Mouse (Mus musculus) kidney, embryonic 14.5 days (tissue): ENCODE measurements at regions not wholly inside any gene's neighbourhood (a gene's known extent, or its start where the extent isn't known, plus 50 kb on each side); places are given as distances from the start of the nearest gene placed in this dataset.
A peak's percentile ranks its signal among the peaks of the same experiment; 100 is the strongest.

Experiments
- ATAC-seq: fragments of 200-750 bp; cut with Nextera tagmentation; 2 replicates; pipeline ENCODE4 v1.8.0; 2017; ENCODE audit warnings: moderate number of reproducible peaks, mild to moderate bottlenecking, moderate TSS enrichment, moderate library complexity; ENCODE audit not compliant: low FRiP score, low TSS enrichment
- H3K27ac ChIP-seq: fragments of 300-500 bp; sonication (generic); 2 replicates; pipeline ENCODE4 v1.5.1; 2014; ENCODE audit warnings: low read depth, mild to moderate bottlenecking, low read length, moderate library complexity, mixed read lengths
- H3K27me3 ChIP-seq: fragments of 300-500 bp; sonication (generic); 2 replicates; pipeline ENCODE4 v1.6.1; 2014; ENCODE audit warnings: mild to moderate bottlenecking, low read length; ENCODE audit not compliant: control insufficient read depth, insufficient read depth
- H3K36me3 ChIP-seq: fragments of 300-500 bp; sonication (generic); 2 replicates; pipeline ENCODE4 v1.6.1; 2014; ENCODE audit warnings: low read length, mixed read lengths; ENCODE audit not compliant: control insufficient read depth, insufficient read depth
- H3K4me1 ChIP-seq: fragments of 300-500 bp; sonication (generic); 2 replicates; pipeline ENCODE4 v1.6.1; 2014; ENCODE audit warnings: low read length, mixed read lengths; ENCODE audit not compliant: control insufficient read depth, insufficient read depth
- H3K4me2 ChIP-seq: fragments of 300-500 bp; sonication (generic); replicated peaks from 2 replicates; pipeline ENCODE4 v1.6.1; 2014; ENCODE audit warnings: low read depth, mild to moderate bottlenecking, low read length
- H3K4me3 ChIP-seq: fragments of 300-500 bp; sonication (generic); 2 replicates; pipeline ENCODE4 v1.5.1; 2014; ENCODE audit warnings: mild to moderate bottlenecking, low read length
- H3K9ac ChIP-seq: fragments of 300-500 bp; sonication (generic); 2 replicates; pipeline ENCODE4 v1.6.1; 2014; ENCODE audit warnings: low read depth, mild to moderate bottlenecking, low read length, moderate library complexity
- H3K9me3 ChIP-seq: fragments of 300-500 bp; sonication (generic); 2 replicates; pipeline ENCODE4 v1.6.1; 2016; ENCODE audit warnings: low read length; ENCODE audit not compliant: control insufficient read depth
- whole genome bisulfite sequencing: fragments of 180-500 bp; shearing (Covaris S2); extraction: QIAGEN DNeasy Blood & Tissue Kit; methylation state at CpG from one replicate; pipeline ENCODE4 v1.1.7; 2014; 5-methylcytosine and 5-hydroxymethylcytosine counted together

- Histone ChIP-seq H3K4me3 (no peak overlapping the region), H3K9ac (no peak overlapping the region), H3K4me2 (no peak overlapping the region), H3K27ac (no peak overlapping the region), H3K9me3 (no peaks in the 10 kb centered on the region), H3K27me3 (no peaks in the 10 kb centered on the region), H3K4me1 (no peaks in the 10 kb centered on the region), H3K36me3 (no peaks in the 10 kb centered on the region)
- 71% methylated on average over 5 of the region's 5 CpGs for WGBS
- no peak for ATAC-seq
These were observed 158.3 kb upstream of the Rbms1 start for GRCm38 (mm10) chr2:61121281-61121680.

GRCm38 (mm10) chr2:61114620-61115019 is 151.6 kb upstream of the Rbms1 start:
- Histone ChIP-seq H3K27me3 (no peaks in the 10 kb centered on the region), H3K4me2 (no peak overlapping the region), H3K27ac (no peak overlapping the region), H3K9ac (no peak overlapping the region), H3K4me3 (no peak overlapping the region), H3K9me3 (no peaks in the 10 kb centered on the region), H3K36me3 (no peaks in the 10 kb centered on the region), H3K4me1 (0 out of 2 replicates have a peak, but pooled peaks cover 7% of the 10 kb centered on the region)
- no peak for ATAC-seq
- 18% methylated on average over 2 of the region's 2 CpGs for WGBS

DNA sequence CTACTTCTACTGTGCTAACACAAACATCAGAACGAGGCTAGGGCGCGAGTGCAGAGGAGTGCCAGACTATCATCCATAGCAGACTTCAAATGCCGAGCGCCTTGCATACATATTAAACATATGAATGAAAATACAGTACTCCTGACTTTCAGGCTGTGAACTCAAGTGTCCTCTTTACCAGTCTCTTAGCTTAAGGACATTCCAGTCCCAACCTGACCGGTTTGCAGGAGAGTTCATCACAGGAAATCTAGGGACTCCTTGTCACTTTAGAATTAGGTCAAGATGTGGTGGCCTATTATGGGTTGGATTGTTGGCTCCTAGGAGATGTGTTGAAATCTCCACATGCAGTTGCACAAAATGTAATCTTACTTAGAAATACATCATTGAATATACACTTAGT is 150.9 kb upstream of the Rbms1 start:
- no peak overlapping the region for H3K9ac ChIP-seq
- no peaks in the 10 kb centered on the region for H3K27me3 ChIP-seq
- no peaks in the 10 kb centered on the region for H3K36me3 ChIP-seq
- no peak for ATAC-seq
- no peak overlapping the region for H3K4me3 ChIP-seq
- H3K4me2 ChIP-seq = no peak overlapping the region
- no peak overlapping the region for H3K27ac ChIP-seq
- 0 out of 2 replicates have a peak, but pooled peaks cover 7% of the 10 kb centered on the region for H3K4me1 ChIP-seq
- no peaks in the 10 kb centered on the region for H3K9me3 ChIP-seq
- WGBS = 91% methylated on average over 6 of the region's 6 CpGs

DNA sequence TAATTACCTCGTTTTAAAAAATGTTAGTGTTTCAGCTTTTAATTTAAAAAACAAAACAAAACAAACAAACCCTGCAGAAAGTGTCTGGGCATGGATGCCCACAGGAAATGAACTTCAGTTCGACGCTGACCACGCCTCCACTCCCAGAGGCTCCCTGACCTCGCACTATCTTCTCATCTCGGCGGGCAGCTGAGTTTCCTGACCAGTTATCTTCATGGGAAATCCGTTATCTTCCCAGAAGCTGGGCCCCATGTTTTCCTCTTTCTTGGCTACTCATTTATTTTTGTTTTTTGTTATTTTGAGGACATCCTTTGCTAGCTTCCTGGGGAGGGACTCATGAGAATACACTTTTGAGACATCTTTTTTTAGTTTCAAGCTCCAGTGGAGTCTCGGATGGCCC is 147.6 kb upstream of the Rbms1 start:
- Histone ChIP-seq H3K4me2 (no peak overlapping the region), H3K4me1 (0 out of 2 replicates have a peak, but pooled peaks cover 7% of the 10 kb centered on the region), H3K27me3 (no peaks in the 10 kb centered on the region), H3K4me3 (no peak overlapping the region), H3K9ac (no peak overlapping the region), H3K27ac (no peak overlapping the region), H3K36me3 (no peaks in the 10 kb centered on the region), H3K9me3 (no peaks in the 10 kb centered on the region)
- WGBS = 36% methylated on average over 9 of the region's 9 CpGs
- ATAC-seq = no peak

DNA sequence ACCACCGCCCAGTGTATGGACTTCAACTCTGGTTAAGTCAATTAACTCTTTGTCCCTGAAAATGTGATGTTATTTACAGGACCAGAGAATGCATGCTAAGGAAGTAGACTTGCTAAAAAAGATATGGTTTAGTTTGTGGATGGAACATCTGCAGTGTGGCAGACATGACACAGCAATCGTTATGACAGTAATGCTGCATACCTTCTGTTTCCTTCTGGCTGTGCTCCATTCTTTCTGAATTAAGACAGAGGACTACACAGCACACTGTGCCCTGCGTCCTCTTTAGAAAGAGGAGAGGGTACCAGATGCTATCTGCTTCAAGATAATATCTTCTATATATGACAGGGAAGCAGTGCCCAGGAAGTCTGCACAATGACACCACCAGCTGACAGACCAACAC is 146.6 kb upstream of the Rbms1 start:
- H3K27ac ChIP-seq = no peak overlapping the region
- no peak overlapping the region for H3K9ac ChIP-seq
- no peak overlapping the region for H3K4me2 ChIP-seq
- ATAC-seq = no peak
- H3K27me3 ChIP-seq = no peaks in the 10 kb centered on the region
- no peaks in the 10 kb centered on the region for H3K9me3 ChIP-seq
- 82% methylated on average over 3 of the region's 3 CpGs for WGBS
- 0 out of 2 replicates have a peak, but pooled peaks cover 7% of the 10 kb centered on the region for H3K4me1 ChIP-seq
- H3K4me3 ChIP-seq = no peak overlapping the region
- no peaks in the 10 kb centered on the region for H3K36me3 ChIP-seq

GRCm38 (mm10) chr2:61105169-61105568 is 142.2 kb upstream of the Rbms1 start:
- Histone ChIP-seq H3K27me3 (no peaks in the 10 kb centered on the region), H3K9ac (no peak overlapping the region), H3K4me1 (no peaks in the 10 kb centered on the region), H3K9me3 (no peaks in the 10 kb centered on the region), H3K4me3 (no peak overlapping the region), H3K36me3 (no peaks in the 10 kb centered on the region), H3K4me2 (no peak overlapping the region), H3K27ac (no peak overlapping the region)
- 92% methylated on average over 6 of the region's 6 CpGs for WGBS
- ATAC-seq = no peak

- no peak overlapping the region for H3K4me3 ChIP-seq
- no peaks in the 10 kb centered on the region for H3K4me1 ChIP-seq
- WGBS = 37% methylated on average over 4 of the region's 4 CpGs
- no peaks in the 10 kb centered on the region for H3K36me3 ChIP-seq
- no peak overlapping the region for H3K27ac ChIP-seq
- no peak overlapping the region for H3K4me2 ChIP-seq
- no peak overlapping the region for H3K9ac ChIP-seq
- ATAC-seq = peak; percentile 78
- no peaks in the 10 kb centered on the region for H3K27me3 ChIP-seq
- H3K9me3 ChIP-seq = no peaks in the 10 kb centered on the region
These were observed 137.9 kb upstream of the Rbms1 start for GRCm38 (mm10) chr2:61100854-61101253.

DNA sequence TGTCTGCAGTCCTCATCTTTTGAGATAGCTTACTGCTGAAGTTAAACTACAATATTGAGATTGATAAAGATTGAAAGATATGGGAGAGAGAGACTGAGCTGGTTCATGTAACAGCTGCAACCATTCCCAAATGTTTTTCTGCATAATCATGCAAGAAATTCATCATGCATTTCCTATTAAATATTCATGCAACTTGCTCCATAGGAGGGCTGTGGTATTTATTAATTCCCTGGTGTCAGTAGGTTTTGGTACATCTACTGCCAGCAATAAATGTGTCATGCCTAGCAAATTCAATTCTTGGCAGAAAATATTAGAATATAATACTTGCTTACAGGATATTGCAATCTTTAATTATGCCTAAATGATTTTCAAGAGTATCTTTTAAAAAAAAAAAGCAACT is 125.5 kb upstream of the Rbms1 start:
- Histone ChIP-seq H3K4me2 (no peak overlapping the region), H3K36me3 (no peaks in the 10 kb centered on the region), H3K9me3 (no peaks in the 10 kb centered on the region), H3K4me3 (no peak overlapping the region), H3K27me3 (no peaks in the 10 kb centered on the region), H3K9ac (no peak overlapping the region), H3K4me1 (no peaks in the 10 kb centered on the region), H3K27ac (no peak overlapping the region)
- ATAC-seq = no peak

GRCm38 (mm10) chr2:61084835-61085234 is 121.8 kb upstream of the Rbms1 start:
- ATAC-seq = no peak
- H3K4me2 ChIP-seq = no peak overlapping the region
- H3K4me1 ChIP-seq = no peaks in the 10 kb centered on the region
- no peak overlapping the region for H3K4me3 ChIP-seq
- H3K27ac ChIP-seq = no peak overlapping the region
- no peaks in the 10 kb centered on the region for H3K27me3 ChIP-seq
- 77% methylated on average over 3 of the region's 3 CpGs for WGBS
- H3K36me3 ChIP-seq = no peaks in the 10 kb centered on the region
- no peak overlapping the region for H3K9ac ChIP-seq
- no peaks in the 10 kb centered on the region for H3K9me3 ChIP-seq

- H3K27ac ChIP-seq = no peak overlapping the region
- no peak overlapping the region for H3K9ac ChIP-seq
- no peak overlapping the region for H3K4me2 ChIP-seq
- H3K9me3 ChIP-seq = no peaks in the 10 kb centered on the region
- no peaks in the 10 kb centered on the region for H3K27me3 ChIP-seq
- 89% methylated on average over 1 of the region's 1 CpGs for WGBS
- H3K4me1 ChIP-seq = no peaks in the 10 kb centered on the region
- no peaks in the 10 kb centered on the region for H3K36me3 ChIP-seq
- no peak for ATAC-seq
- H3K4me3 ChIP-seq = no peak overlapping the region
These were observed 120.1 kb upstream of the Rbms1 start for GRCm38 (mm10) chr2:61083100-61083499.
